Mouse (Mus musculus) limb, embryonic 13.5 days (tissue): ENCODE measurements around the gene Bak1. TPM values are rescaled to one million over a fixed set of nuclear protein-coding genes. Genes with fewer than 3 reads are reported as not detected.

ENCODE experiments used
- ATAC-seq: fragments of 200-750 bp; cut with Nextera tagmentation; 2 replicates; pipeline ENCODE4 v1.8.0; 2017; ENCODE audit warnings: low read depth, moderate number of reproducible peaks, moderate TSS enrichment; ENCODE audit not compliant: low FRiP score
- H3K27ac ChIP-seq: fragments of 300-500 bp; sonication (generic); 2 replicates; pipeline ENCODE4 v1.5.1; 2015; ENCODE audit warnings: inconsistent platforms, mild to moderate bottlenecking, moderate library complexity
- H3K27me3 ChIP-seq: fragments of 300-500 bp; sonication (generic); 2 replicates; pipeline ENCODE4 v1.6.1; 2015; ENCODE audit warnings: mild to moderate bottlenecking, inconsistent platforms
- H3K36me3 ChIP-seq: fragments of 300-500 bp; sonication (generic); 2 replicates; pipeline ENCODE4 v1.6.1; 2015; ENCODE audit warnings: inconsistent platforms, mild to moderate bottlenecking, moderate library complexity
- H3K4me1 ChIP-seq: fragments of 300-500 bp; sonication (generic); 2 replicates; pipeline ENCODE4 v1.6.1; 2015; ENCODE audit warnings: inconsistent platforms
- H3K4me2 ChIP-seq: fragments of 300-500 bp; sonication (generic); replicated peaks from 2 replicates; pipeline ENCODE4 v1.6.1; 2015; ENCODE audit warnings: inconsistent platforms, mild to moderate bottlenecking, moderate library complexity
- H3K4me3 ChIP-seq: fragments of 300-500 bp; sonication (generic); 2 replicates; pipeline ENCODE4 v1.5.1; 2015; ENCODE audit warnings: moderate library complexity, mild to moderate bottlenecking, inconsistent platforms
- H3K9ac ChIP-seq: fragments of 300-500 bp; sonication (generic); 2 replicates; pipeline ENCODE4 v1.6.1; 2015; ENCODE audit warnings: mild to moderate bottlenecking, inconsistent platforms
- H3K9me3 ChIP-seq: fragments of 300-500 bp; sonication (generic); 2 replicates; pipeline ENCODE4 v1.6.1; 2016; ENCODE audit warnings: inconsistent platforms
- WGBS: fragments of 180-500 bp; shearing (Covaris S2); methylation state at CpG from one replicate; pipeline ENCODE4 v1.1.7; 2015; 5-methylcytosine and 5-hydroxymethylcytosine counted together
- polyA plus RNA-seq: library from polyadenylated mRNA; unstranded; fragments of >200 nt; fragmentation: Nextera tagmentation; extraction: Ambion mirVana; gene quantifications from 2 replicates; pipeline ENCODE4 v1.2.1, GENCODE M21; 2015

The Bak1 gene
- polyA plus RNA-seq, 1 experiment from 2014 or later: 4.7 TPM

DNA sequence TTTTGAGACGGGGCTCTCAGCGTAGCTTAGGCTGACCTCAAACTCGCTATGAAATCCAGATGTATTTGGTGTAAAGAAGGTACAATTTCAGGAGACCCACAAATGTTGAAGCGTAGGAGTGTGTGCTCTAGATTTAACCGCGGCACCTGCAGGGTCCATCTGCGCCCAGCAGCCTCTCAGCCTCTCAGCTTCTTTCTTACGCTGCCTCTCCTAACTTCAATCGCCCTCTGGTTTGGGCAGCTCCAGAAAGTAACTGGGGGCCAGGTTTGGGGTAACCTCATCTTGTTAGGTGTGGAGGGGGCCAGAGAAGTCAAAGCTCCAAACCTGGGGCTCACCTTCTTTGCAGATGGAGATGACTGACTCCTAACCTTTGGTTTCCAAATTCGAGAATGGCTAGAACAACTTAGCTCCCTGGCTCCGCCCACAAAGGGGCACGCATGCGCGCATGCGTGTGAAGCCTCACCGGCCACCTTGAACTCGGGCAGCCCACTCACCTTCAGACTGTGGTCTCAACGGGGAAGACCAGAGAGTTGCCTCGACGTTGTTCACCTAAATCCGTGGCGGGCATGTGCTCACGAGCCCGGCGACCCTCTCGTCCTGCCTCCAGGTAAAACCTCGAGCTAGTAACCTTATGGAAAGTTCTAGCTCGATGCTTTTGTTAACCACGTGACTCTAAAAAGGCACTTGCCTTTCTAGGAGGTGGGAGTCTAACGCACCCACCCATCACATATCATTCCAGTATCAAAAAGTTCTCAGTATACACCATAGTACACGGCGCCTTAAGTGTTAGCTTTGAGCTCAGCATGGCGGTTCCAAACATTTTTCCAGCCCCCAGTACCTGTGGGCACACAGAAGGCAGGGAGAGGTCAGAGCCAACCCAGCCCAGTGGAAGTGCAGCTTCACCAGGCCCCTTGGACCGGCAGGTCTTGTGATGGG lies 11.0 kb downstream of the Bak1 start:
- Histone ChIP-seq H3K36me3 (peaks cover 35% of the 10 kb centered on the region), H3K9me3 (no peaks in the 10 kb centered on the region), H3K9ac (peak overlapping the region; percentile 67), H3K4me2 (peak overlapping the region; percentile 74), H3K27ac (peak overlapping the region; percentile 56), H3K4me3 (peak overlapping the region; percentile 52), H3K27me3 (no peaks in the 10 kb centered on the region), H3K4me1 (peaks cover 13% of the 10 kb centered on the region)
- ATAC-seq: peak; percentile 86
- WGBS: 4% methylated on average over 34 of the region's 34 CpGs

DNA sequence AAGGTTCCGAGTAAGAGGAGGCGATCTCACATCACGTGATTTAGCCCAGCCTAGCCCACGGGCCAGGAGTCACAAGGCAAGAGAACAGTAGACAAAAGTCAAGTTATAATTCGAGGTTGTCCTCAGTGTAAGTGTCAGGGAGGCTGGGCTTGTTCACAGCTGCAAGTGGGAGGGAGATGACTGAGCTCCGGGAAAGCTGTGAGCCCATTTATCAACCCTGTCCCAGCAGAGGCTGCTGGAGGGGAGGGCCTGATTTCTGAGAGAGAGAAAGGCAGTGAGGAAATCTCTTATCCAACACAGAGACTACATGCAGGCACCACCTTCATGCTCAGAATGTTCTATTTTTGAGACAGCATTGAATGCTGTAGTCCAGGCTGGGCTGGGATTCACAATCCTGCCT lies 15.9 kb downstream of the Bak1 start:
- no peaks in the 10 kb centered on the region for H3K36me3 ChIP-seq
- no peaks in the 10 kb centered on the region for H3K27me3 ChIP-seq
- no peak overlapping the region for H3K4me2 ChIP-seq
- H3K9me3 ChIP-seq: no peaks in the 10 kb centered on the region
- ATAC-seq: no peak
- H3K4me1 ChIP-seq: peaks cover 11% of the 10 kb centered on the region; the same call in 1 of the 2 replicates
- WGBS: 30% methylated on average over 6 of the region's 6 CpGs
- no peak overlapping the region for H3K4me3 ChIP-seq
- no peak overlapping the region for H3K9ac ChIP-seq
- H3K27ac ChIP-seq: no peak overlapping the region

DNA sequence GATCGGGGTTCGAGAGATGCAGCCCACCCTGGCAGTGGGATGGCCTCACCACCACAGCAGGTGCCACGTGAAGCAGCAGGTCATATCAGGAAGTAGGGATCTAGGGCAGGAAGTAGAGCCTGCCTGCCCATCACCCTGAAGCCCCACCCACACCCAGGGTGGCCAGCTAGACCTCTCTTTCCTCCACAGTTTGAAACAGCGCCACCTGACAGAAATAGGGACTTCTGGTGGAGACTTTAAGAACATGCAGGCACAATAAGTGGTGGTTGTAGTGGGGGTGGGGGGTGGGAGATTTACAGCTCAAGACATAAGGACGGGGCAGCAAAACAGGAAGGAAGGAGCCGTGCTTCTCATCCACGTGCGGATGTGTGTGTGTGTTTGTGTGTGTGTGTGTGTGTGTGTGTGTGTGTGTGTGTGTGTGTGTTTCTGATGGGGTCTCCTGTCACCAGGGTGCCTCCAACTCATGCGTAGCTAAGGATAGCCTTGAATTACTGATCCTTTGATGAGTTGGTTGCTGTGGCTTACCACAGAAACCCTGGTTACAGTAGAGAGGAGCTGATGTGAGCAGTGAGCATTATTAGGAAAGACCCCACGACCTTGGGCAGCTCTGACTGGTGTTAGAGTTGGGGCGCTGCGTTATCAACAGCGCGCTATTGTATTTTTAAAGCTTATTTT lies 16.7 kb downstream of the Bak1 start:
- Histone ChIP-seq H3K27ac (no peak overlapping the region), H3K36me3 (no peaks in the 10 kb centered on the region), H3K4me1 (peaks cover 6% of the 10 kb centered on the region; the same call in 1 of the 2 replicates), H3K27me3 (no peaks in the 10 kb centered on the region), H3K4me2 (no peak overlapping the region), H3K4me3 (no peak overlapping the region), H3K9me3 (no peaks in the 10 kb centered on the region), H3K9ac (no peak overlapping the region)
- 54% methylated on average over 14 of the region's 14 CpGs for WGBS
- no peak for ATAC-seq

- Histone ChIP-seq H3K9ac (no peak overlapping the region), H3K4me1 (0 out of 2 replicates have a peak, but pooled peaks cover 9% of the 10 kb centered on the region), H3K9me3 (no peaks in the 10 kb centered on the region), H3K4me3 (no peak overlapping the region), H3K36me3 (no peaks in the 10 kb centered on the region), H3K4me2 (no peak overlapping the region), H3K27ac (no peak overlapping the region), H3K27me3 (no peaks in the 10 kb centered on the region)
- WGBS: 88% methylated on average over 10 of the region's 10 CpGs
- no peak for ATAC-seq
Observed at GRCm38 (mm10) chr17:27011167-27011566, 17.6 kb downstream of the Bak1 start.

DNA sequence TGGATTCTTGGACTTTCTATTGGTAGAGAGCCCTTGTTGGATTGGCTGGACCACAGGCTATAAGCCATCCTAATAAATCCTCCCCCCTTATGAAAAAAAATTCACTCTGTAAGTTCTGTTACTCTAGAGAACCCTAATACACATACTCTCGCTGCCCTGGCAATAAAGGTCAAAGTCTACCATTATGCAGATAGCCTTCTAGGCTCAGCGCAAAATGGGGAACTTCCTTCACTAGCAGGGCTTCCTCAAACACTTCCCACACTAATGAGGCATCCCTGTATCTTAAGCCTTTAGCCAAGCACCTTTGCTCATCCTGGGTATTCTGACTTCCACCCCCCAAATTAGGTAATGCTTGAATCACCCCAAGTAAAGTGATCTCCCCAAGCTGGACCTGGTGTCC lies 20.5 kb downstream of the Bak1 start:
- Histone ChIP-seq H3K9me3 (no peaks in the 10 kb centered on the region), H3K27ac (no peak overlapping the region), H3K27me3 (peaks cover 6% of the 10 kb centered on the region; the same call in 1 of the 2 replicates), H3K4me3 (no peak overlapping the region), H3K9ac (no peak overlapping the region), H3K4me1 (0 out of 2 replicates have a peak, but pooled peaks cover 13% of the 10 kb centered on the region), H3K36me3 (no peaks in the 10 kb centered on the region), H3K4me2 (no peak overlapping the region)
- ATAC-seq: no peak
- WGBS: 80% methylated on average over 2 of the region's 2 CpGs

DNA sequence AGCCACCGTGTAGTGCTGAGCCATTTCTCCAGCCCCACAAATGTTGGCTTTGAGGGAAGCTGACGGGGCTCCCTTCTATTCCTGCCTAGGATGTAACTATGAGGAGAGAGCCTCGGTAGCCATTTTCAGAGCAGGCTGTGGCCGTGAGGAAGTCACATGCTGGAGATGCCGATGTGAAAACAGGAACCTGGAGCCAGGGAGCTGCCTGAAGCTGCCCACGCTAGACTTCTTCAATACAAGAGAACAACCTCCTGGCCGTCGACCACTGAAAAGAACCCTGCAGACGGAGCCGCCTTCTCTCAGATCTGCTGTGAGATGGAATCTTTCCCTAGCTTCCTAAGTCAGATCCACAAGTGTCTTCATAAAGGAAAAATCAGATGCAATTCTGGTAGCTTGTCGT lies 23.2 kb downstream of the Bak1 start:
- no peak for ATAC-seq
- Histone ChIP-seq H3K4me1 (0 out of 2 replicates have a peak, but pooled peaks cover 9% of the 10 kb centered on the region), H3K36me3 (no peaks in the 10 kb centered on the region), H3K4me2 (no peak overlapping the region), H3K4me3 (no peak overlapping the region), H3K27ac (no peak overlapping the region), H3K9me3 (no peaks in the 10 kb centered on the region), H3K27me3 (peaks cover 6% of the 10 kb centered on the region; the same call in 1 of the 2 replicates), H3K9ac (no peak overlapping the region)
- WGBS: 61% methylated on average over 11 of the region's 11 CpGs

DNA sequence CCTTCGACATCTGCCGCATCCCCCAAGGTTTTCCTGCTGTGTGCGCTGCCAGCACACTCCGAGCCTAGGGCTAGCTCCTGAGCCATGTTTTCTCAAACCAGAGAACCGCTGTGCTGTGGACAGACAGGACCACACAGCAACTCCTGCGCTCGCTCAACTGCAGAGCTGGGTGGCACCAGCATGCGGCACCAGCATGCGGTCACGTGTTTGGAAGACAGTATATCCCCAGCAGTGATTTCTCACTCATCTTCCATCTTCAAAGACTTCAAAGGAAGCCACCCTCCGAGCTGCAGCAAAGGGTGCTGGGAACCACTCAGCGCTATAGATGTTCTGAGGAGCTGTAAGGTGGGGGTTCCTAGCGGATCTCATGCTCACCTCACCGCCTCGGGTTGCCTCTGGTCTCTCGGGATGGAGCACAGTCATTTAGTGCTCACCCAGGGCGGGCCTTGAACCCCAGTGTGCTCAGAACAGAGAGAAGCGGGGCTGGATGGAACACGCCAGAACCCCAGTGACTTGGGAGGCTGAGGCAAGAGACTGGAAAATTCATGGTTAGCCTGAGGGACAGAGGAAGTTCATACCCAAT lies 23.8 kb downstream of the Bak1 start:
- no peak overlapping the region for H3K4me2 ChIP-seq
- H3K9me3 ChIP-seq: no peaks in the 10 kb centered on the region
- WGBS: 29% methylated on average over 19 of the region's 19 CpGs
- H3K36me3 ChIP-seq: no peaks in the 10 kb centered on the region
- no peak overlapping the region for H3K4me3 ChIP-seq
- peaks cover 15% of the 10 kb centered on the region; the same call in 1 of the 2 replicates for H3K4me1 ChIP-seq
- peaks cover 6% of the 10 kb centered on the region; the same call in 1 of the 2 replicates for H3K27me3 ChIP-seq
- ATAC-seq: no peak
- no peak overlapping the region for H3K9ac ChIP-seq
- H3K27ac ChIP-seq: no peak overlapping the region

DNA sequence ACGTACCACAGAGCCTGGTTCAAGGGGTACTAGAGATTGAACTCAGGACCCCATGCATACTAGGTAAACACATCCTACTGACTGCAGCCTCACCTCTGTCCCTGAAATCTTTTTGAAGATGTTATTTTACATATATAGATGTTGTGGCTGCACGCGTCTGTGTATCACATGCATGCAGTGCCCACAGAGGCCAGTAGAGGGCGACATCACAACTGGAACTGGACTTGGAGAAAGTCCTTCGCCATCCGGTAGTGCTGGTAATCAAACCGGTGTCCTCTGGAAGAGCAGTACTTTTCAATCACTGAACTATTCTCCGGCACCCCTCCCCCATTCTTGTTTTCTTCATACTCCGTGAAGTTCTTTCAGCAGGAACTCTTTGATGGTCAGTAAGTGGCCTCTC lies 24.4 kb downstream of the Bak1 start:
- WGBS: 37% methylated on average over 9 of the region's 9 CpGs
- no peak overlapping the region for H3K27ac ChIP-seq
- no peak for ATAC-seq
- H3K36me3 ChIP-seq: no peaks in the 10 kb centered on the region
- H3K4me1 ChIP-seq: peaks cover 17% of the 10 kb centered on the region; the same call in 1 of the 2 replicates
- no peaks in the 10 kb centered on the region for H3K9me3 ChIP-seq
- H3K4me3 ChIP-seq: no peak overlapping the region
- H3K4me2 ChIP-seq: no peak overlapping the region
- H3K9ac ChIP-seq: no peak overlapping the region
- peaks cover 6% of the 10 kb centered on the region; the same call in 1 of the 2 replicates for H3K27me3 ChIP-seq

DNA sequence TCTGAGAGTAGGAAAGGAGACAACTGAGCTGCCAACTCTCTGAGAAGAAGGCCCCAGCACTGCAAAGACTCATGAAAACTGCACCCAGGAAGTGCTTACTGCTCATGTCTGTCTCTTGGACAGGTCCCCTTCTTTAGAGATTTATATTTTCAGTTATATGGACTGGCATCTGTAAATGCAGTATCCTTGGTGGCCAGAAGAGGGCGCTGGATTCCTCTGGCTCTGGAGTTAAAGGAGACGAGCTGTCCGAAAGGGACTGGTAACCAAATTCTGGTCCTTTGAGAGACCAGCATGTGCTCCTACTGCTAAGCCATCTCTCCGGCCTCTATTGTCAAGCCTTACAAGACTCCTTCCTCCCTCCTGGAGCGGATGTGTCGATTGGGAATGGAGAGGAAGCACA lies 26.9 kb downstream of the Bak1 start:
- no peak for ATAC-seq
- H3K27ac ChIP-seq: no peak overlapping the region

GRCm38 (mm10) chr17:27001151-27001550 lies 27.7 kb downstream of the Bak1 start:
- Histone ChIP-seq H3K36me3 (no peaks in the 10 kb centered on the region), H3K9ac (no peak overlapping the region), H3K9me3 (no peaks in the 10 kb centered on the region), H3K27me3 (peaks cover 6% of the 10 kb centered on the region; the same call in 1 of the 2 replicates), H3K4me1 (peaks cover 13% of the 10 kb centered on the region; the same call in 1 of the 2 replicates), H3K4me2 (no peak overlapping the region), H3K27ac (no peak overlapping the region), H3K4me3 (no peak overlapping the region)
- 76% methylated on average over 7 of the region's 7 CpGs for WGBS
- no peak for ATAC-seq

More for the DNA sequence above, 26.9 kb downstream of the Bak1 start:
- 56% methylated on average over 6 of the region's 6 CpGs for WGBS
- H3K9ac ChIP-seq: no peak overlapping the region
- H3K4me2 ChIP-seq: no peak overlapping the region
- no peaks in the 10 kb centered on the region for H3K9me3 ChIP-seq
- H3K36me3 ChIP-seq: no peaks in the 10 kb centered on the region
- peaks cover 6% of the 10 kb centered on the region; the same call in 1 of the 2 replicates for H3K27me3 ChIP-seq
- no peak overlapping the region for H3K4me3 ChIP-seq
- H3K4me1 ChIP-seq: peaks cover 17% of the 10 kb centered on the region; the same call in 1 of the 2 replicates

DNA sequence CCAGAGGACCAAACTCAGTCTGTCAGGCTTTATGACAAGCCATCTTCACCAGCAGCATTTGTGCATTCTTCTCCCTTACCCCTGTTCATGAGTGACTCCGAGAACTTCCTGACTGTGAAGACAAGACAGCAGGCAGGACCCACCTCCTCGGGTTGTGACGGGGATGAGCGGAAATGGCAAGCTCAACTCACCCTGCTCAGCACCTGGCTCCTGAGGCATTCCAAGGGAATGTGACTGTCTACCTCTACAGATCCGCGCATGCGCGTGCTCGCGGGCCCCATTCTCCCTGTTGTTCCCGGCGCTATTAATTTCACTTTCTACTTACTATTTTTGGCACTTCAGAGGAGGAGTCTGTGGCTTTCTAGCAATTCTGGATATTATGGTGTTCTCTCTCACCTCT lies 28.8 kb downstream of the Bak1 start:
- Histone ChIP-seq H3K36me3 (no peaks in the 10 kb centered on the region), H3K27ac (no peak overlapping the region), H3K9ac (no peak overlapping the region), H3K27me3 (peaks cover 4% of the 10 kb centered on the region; the same call in 1 of the 2 replicates), H3K9me3 (no peaks in the 10 kb centered on the region), H3K4me2 (peak overlapping the region; percentile 9), H3K4me3 (no peak overlapping the region), H3K4me1 (peaks cover 9% of the 10 kb centered on the region; the same call in 1 of the 2 replicates)
- peak; percentile 20; the same call in 1 of the 2 replicates for ATAC-seq
- 70% methylated on average over 12 of the region's 12 CpGs for WGBS

- ATAC-seq: no peak
- WGBS: 89% methylated on average over 15 of the region's 15 CpGs
Observed at GRCm38 (mm10) chr17:26998283-26998682, 30.5 kb downstream of the Bak1 start.

More at GRCm38 (mm10) chr17:26998283-26998682, 30.5 kb downstream of the Bak1 start:
- H3K27me3 ChIP-seq: no peaks in the 10 kb centered on the region
- no peak overlapping the region for H3K4me2 ChIP-seq
- H3K9me3 ChIP-seq: no peaks in the 10 kb centered on the region
- peaks cover 9% of the 10 kb centered on the region; the same call in 1 of the 2 replicates for H3K4me1 ChIP-seq
- H3K36me3 ChIP-seq: no peaks in the 10 kb centered on the region
- no peak overlapping the region for H3K27ac ChIP-seq
- H3K9ac ChIP-seq: no peak overlapping the region
- H3K4me3 ChIP-seq: no peak overlapping the region
